Mouse (Mus musculus) gastrocnemius, postnatal 14 days (tissue): ENCODE data around the gene S100pbp. TPM values are rescaled to one million over a fixed set of nuclear protein-coding genes. Genes with fewer than 3 reads are reported as not detected.

Source experiments
- DNase-seq: peaks from one replicate; pipeline ENCODE4 v3.0.0; 2021; ENCODE audit warnings: mixed read lengths
- intact Hi-C: fragments of 180-260 bp; cut with DNase I; formaldehyde crosslinking; loops from one replicate; pipeline ENCODE4 v1.15.1; 2025; ENCODE audit warnings: low total_unique reads
- long read RNA-seq, 2 experiments: library from polyadenylated mRNA; stranded (forward); transcript quantifications; one replicate each; pipeline ENCODE4 v2.0.0; 2021
- total RNA-seq, 2 experiments: library from RNA; stranded (reverse); gene quantifications; 2 replicates each; pipeline ENCODE4 v1.2.3; 2021

The S100pbp gene
- total RNA-seq, result 1 to 10 TPM; 5.2 to 7.1 TPM
- long read RNA-seq, experiment 1, result 0 reads
- long read RNA-seq, experiment 2, partial matches to known transcripts, result 0 of 1 reads
- long read RNA-seq, experiment 2, other reads (novel, unspliced or antisense), result 1 of 1 reads

DNA sequence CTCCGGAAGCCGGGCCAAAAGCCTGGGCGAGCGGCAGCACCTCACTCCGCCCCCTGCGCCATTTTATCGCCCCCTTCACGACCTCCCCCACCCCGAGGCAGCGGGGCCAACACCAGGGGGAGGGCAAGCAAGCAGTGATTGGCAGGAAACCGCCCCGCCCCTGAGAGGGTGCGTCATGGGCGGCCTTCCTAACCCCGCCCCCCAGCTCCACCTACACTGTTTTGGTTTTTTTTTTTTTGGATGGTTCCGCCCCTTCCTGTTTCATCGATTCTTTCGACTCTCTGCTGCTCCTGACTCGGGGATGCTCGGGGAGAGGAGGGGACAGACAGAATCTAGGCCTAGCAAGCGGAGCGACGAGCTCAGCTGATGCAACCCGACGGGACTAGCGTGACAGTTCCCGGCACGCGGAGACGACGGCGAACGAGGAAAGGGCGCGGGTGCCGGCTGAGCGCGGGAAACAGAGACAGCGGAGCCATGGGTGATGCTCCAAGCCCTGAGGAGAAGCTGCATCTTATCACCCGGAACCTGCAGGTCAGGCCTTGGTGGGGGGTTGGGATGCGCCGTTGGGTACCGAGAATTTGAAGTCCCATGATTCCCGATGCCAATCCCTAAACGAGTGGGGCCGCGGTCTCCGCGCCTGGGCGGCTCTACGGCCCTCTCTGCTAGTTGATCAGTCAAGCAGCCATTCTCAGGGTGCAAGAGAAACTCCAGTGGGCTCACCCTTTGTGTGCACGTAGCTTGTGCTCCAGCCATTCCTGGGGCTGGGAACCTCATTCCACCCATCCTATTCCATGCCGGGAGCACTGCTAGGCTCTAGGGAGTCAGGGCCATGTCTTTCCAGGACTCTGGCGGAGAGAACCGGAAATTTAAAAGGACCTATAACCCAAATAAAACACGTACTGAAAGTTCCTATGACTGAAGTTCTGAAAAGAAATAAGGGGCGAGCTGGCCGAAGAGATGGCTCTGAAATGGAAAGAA, at the start of gene S100pbp, which contains the start of gene Yars:
TSS of gene S100pbp (minus strand) at position 186 of the 978 bp plus-strand sequence.
TSS of gene Yars (plus strand) at position 219 of the 978 bp plus-strand sequence.
- peak; percentile 97 for DNase-seq
- intact Hi-C loops, result no loop called here

DNA sequence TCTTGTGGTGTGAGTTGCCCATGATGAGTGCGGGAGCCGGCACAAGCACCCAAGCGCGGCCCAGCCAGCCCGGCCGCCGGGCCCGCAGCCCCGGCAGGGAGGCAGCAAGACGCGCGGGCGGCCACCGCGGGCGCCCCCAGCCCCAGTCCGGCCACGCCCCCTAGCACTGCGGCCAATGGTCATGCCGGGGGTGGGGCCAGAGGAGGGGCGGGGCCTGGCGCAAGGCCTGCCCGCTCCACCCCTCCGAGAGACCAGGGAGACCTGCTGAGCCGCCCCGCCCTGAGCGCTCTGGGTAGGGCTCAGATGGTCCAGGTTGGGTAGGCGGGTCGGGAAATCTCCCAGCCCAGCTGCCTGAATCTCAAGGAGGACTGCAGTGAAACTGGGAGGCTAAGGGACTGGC, 49.5 kb upstream of the S100pbp start:
- intact Hi-C loops, result no loop called here

DNA sequence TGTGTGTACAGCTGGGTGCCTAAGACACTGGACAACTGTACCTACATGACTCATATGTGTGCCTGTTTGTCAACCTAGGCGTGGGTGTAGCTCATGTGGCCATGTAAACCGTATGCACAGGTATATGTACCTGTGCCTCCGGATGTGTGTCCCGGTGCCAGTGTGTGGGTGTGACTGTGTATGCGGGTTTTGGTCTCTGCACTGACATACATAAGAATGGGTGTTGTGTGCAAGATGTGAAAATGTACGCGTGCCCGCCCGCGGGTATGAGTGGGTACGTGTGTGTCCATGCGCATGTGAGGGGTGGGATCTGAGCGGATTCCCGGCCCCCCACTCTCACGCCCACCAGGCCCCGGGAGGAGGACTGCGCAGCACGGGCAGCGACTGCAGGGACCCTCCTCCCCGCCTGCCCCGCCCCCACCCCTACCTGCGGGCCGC, 49.1 kb upstream of the S100pbp start:
- no peak for DNase-seq
- intact Hi-C loops, result no loop called here

More for the DNA sequence above, 49.5 kb upstream of the S100pbp start:
- DNase-seq, result peak; percentile 61

DNA sequence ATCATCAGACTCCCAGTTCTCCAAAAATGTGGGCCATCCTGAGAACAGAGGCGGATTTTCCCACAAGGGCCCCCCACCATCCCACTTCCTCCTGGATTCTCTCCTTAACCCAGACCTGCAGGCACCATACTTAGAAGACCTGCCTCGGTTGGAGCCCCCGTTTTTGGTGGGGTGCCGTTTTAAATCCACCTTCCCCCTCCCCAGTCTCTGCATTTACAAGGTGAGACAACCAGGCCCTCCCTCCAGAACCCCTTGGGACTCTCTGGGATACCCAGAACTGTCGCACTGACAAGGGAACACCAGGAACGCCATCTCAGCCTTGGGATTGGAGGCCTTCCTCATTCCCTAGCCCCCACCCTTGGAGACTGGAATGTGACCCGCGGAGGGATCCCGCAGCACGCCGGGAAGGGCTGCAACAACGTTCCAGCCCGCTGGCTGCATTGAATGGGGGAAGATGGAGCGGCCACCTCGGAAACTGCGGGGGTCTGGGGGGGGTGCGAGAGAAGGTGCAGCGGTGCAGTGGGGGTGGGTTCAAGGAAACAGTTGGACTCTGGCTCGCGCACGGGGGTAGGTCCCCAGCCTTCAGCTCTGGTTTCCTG, 48.4 kb upstream of the S100pbp start:
- DNase-seq, result no peak
- intact Hi-C loops, result no loop called here

DNA sequence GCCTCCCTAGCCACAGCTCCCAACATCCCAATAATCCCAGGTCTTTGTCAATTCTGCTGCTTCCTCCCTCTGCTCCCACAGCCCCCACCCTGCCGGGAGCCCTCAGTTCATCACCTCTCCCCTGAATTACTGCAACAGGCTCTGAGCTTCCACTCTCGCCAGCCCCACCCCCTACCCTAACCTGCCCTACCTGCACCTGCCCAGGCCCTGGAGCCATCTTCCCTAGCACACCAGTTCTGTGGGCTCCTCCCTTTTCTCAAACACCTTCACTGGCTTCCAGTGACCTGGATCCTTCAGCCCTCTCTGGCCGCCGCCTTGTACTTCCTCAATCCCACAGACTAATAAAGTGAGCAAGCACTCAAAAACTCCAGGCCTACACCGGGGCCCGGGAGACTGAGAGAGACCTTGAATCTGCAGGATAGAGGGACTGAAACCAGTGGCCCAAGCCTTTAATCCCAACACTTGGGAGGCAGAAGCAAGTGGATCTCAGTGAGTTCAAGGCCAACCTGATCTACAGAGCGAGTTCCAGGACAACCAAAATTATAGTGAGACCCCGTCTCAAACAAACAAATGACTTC, 46.8 kb upstream of the S100pbp start:
- DNase-seq, result no peak
- intact Hi-C loops, result no loop called here

DNA sequence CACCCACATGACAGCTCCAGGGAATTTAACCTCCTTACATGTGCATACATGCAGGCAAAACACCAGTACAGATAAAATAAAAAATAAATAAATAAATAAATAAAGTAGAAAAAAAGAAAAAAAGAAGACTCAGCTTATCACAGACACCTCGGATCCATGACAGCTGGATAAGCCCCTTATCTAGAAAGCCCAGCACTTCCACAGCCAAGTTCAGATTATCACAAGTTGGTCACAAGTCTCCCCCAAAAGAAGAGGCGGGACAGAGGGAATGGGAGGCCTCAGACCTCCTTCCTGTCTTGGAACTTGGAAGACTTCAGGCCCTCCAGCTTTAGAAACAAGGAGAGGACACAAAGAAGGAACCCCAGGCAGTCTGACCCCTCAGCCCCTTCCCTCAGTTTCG, 45.6 kb upstream of the S100pbp start:
- DNase-seq, result no peak
- intact Hi-C loops, result no loop called here

DNA sequence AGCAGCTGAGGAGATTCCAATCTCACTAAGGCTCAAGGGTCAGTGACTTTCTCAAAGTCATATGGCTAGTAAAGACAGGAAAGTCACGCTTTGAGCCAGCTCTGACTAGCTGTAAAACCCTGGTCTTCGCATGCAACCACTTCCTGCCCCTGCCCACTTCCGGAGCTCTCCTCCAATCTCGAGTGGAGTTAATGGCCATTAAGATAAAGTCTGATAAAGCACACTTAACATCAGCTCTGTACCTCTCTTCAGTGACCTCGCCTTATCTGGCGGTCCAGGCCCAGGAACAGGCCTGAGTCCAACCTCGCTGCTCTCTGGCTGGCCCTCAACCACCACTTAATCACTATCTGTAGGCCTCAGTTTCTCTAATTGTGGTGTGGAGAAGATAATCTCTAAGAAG, 45.0 kb upstream of the S100pbp start:
- intact Hi-C loops, result no loop called here

DNA sequence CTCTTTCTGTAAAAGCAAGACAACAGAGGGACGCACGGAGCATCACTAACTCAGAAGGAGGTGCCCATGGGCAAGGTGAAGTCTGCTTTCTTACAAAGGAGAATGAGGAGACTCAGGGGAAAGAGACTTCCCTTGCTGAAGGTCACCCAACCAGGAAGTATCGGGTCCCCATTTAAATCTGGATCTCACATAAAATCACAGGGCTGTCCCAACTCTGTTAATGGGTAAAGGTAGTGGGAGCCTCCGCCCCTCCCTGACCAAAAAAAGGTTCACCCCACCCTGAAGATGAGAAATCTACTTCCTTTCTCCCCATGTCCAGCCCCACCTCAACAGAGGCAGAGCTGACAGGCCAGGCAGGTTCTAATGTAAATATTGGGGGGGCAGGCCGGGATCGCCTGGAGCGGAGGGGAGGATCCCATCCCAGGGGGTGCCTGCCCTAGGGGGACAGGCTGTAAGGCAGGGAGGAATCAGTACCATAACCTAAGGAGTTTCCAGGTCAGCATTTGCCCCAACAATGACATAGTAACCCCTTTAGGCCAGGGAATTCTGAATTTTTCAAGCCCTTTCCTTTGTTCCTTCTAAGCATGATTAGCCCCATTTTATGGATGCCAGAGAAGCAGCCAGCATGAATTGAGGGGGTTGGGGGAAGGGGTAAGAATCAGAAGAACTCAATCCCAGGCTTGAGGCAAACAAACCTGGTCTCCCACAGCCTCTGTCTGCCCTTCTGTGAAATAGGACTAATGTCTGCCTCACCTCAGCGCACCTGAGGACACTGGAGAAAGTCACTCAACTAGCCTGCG, 43.2 kb upstream of the S100pbp start:
- DNase-seq, result no peak
- intact Hi-C loops, result no loop called here

More for the DNA sequence above, 45.0 kb upstream of the S100pbp start:
- no peak for DNase-seq

DNA sequence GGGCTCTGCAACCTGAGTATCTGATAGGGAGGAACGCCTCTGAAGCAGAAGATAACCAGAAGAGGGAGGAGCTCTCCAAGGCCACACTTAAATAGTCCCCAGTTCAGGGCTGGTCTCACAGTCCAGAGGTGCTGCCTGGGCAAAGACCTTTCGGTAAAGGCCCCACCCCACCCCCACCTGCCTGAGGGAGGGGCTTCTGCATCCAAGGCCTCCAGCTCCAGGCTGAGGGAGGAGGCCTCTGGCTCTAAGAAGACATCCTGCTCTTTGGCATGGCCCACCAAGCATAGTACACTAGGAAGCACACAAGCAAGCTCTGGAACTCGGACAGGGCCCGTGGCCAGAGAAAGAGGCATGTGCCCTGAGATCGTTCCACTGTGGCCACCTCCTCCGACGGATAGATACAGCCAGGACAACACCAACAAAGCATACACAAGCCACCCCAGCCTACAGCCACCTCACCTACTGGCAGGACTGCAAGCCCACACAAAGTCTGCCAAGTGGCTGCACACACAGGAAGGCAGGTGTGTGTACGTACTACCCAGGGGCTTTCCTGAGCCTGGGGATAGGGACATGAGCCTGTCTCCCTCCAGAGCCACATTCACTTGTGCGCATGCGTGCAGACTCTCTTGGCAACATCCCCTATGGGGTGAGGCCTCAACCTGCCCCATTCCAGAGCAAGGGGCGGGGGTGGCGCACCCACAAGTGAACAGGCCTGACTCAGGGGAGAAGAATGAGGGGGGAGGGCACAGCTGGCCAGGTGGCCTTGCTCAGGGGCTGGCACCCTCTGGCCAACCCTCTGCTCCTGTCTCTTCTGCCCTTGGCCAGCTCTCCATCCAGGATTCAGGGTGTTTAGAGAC, 42.3 kb upstream of the S100pbp start:
- DNase-seq, result no peak
- intact Hi-C loops, result no loop called here

DNA sequence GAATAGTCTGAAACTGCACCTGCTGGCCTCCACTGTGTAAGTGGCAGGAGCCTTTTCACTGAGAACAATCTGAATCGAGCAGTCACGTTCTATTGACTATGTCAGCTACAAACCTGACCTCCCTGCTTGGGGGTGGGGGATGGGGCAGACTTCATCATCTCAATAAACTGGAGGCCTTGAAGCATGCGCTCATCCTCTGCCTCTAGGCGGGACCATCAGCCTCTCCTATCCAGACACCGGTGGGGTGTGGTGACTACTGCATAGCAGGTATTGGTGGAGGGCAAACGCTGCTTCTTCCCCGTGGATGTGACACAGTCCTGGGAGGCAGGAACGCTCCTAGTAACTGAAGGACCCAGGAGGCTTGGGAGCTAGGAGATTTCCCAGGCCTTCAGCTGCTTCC, 41.4 kb upstream of the S100pbp start:
- DNase-seq, result no peak
- intact Hi-C loops, result no loop called here

DNA sequence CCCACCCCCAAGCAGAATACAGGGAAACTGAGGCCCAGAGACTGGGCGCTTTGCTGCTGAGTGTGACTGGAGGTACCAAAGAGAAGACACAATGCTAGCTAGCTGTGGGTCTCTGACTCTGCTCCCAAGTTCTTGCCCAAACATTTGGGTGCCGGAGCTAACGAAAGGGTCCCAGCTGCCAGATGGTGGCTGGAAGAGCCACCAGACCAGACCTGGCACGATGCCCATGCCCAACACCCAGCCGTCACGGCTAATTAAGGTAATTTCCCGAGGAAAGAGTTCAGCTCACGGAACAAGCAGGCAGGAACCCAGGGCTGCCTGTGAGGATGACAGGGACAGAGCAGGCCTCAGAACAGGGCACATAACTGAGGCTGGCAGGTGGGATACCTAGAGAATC, 38.5 kb upstream of the S100pbp start:
- no peak for DNase-seq
- intact Hi-C loops, result loop anchor here (10.0 kb wide), 1 partner anchor 217 kb away; the partner anchor contains the start of gene Zbtb8b

DNA sequence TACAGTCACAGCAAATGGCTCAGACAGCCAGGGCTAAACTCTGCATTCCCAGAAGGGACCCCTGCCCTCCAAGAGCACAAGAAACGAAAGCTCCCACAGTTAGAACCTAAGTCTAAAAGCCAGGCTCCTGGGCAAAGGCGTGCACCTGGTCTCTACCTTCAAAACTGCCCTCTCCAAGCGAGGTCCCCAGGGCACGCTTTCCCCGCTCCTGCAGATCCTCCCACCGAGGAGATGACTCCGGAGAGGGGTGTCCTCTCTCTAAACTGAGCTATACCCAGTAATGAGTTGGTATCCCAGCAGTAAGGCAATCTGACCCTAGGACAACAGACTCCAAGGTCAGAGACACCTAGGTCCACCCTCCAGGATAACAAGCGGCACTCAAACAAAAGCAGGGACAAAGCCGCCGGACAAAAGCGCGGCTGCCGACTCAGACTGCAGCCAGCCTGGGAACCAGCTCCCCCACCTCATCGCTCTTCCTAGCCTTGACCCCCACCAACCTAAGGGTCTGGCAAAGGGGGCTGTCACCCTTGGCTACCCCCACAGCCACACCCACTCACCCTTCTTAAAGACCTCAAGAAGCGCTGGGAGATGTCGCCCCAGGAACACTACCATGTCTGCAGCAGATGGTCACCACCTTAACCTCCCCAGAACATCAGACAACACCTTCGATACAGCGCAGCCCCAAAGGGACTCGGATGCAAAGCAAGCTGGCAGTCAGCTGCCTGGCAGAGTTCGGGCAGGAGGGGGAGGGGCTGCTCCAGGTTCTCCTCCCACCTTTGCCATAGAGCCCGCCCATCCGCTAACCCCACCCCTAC, 37.9 kb upstream of the S100pbp start:
- intact Hi-C loops, result loop anchor here (10.0 kb wide), 1 partner anchor 217 kb away; the partner anchor contains the start of gene Zbtb8b
- DNase-seq, result no peak

DNA sequence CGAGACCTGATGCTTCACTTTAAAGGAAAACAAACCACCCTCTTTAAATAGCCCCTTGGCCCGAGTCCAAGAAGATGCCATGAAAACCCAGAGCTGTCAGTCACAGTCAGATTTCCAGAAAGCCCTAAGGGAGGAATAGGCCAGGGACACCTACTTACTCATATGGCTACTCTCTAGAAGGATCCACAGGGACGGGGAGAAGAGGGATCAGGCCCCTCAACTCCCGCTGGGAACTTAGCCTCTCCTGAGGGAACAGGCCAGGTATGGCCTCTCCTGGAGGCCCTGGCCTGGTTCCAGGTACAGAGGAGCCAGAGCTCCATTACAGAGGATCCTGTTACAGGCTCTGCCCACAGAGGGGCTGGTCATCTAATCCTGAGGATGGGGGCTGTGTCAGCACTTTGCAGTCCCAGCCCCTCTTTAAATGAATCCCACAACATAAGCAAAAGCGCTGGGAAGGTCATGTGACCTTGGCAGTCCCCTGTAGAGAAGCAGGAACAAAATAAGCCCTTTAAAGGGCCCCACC, 37.0 kb upstream of the S100pbp start:
- no peak for DNase-seq
- intact Hi-C loops, result loop anchor here (10.0 kb wide), 1 partner anchor 218 kb away; the partner anchor contains the start of gene Zbtb8b

DNA sequence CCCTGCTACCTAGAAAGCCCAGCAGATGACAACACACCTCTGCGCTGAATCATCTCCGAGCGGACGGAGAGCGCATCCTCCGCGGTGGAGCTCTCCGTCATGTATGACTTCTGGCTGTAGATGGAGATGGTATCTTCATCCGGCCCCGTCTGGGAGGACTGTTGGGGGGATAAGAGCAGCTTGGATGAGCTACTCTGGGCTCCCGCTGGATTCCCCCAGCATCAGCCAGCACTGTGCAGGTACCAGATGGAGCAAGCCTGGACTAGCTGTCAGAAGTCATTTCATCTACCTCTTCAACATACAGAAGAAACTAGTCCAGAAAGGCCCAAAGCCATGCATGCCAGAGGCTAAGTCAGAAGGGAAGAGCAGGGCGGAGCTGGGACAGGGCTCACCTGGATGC, 35.8 kb upstream of the S100pbp start:
- intact Hi-C loops, result loop anchor here (10.0 kb wide), 1 partner anchor 219 kb away; the partner anchor contains the start of gene Zbtb8b
- DNase-seq, result no peak

DNA sequence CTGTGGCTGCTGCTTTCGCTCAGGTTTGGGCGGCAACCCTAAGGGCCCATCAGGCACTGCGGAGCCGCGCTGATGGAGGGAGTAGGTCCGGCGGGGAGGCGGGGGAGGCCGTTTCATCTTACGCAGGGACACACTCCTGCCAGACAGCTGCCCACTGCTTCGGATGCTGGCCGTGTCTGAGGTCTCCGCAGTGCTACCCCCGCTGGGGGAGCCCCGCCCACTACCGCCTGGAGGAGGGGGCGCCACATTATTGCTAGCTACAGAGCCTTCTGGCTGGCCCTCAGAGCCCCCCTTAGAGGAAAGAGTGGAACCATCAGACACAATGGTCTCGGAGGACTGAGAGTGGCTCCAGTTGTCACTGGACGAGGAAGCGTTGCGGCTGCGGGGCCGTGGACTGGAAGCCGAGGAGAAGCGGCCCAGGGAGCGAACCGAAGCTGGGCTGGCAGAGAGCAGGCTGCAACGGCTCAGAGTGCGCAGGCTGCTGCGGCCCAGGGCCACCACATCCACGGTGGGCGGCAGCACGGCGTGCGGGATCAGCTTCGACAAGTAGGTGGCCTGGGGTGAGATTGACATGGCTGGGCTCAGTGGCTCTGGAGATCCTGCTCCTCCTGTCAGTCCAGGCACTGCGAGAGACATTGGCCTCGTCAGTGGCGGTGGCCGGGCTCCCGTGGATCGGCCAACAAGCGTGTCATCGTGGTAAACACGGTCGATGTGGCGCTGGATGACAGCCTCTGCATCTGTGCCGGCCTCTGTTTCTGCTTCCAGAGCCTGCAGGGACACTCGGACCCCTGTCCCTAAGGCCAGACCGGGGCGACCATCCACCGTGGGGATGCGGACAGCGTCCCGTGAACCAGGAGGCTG, 34.1 kb upstream of the S100pbp start:
- DNase-seq, result no peak
- intact Hi-C loops, result loop anchor here (10.0 kb wide), 1 partner anchor 221 kb away; the partner anchor contains the start of gene Zbtb8b
